Mouse (Mus musculus): ENCODE measurements around the gene Snx21. TPM values are rescaled to one million over a fixed set of nuclear protein-coding genes. Genes with fewer than 3 reads are reported as not detected.

The Snx21 gene
- polyA plus RNA-seq, 1 experiment: 9.9 TPM

- peaks cover 54% of the 10 kb centered on the region for H3K36me3 ChIP-seq (replicated peaks; ENCODE audit: low read length)
- TF ChIP-seq FLI1 (IDR thresholded peaks at IDR 0.05; ENCODE audit: low read length): no peak
- no peak for TF ChIP-seq GATA1 (IDR thresholded peaks at IDR 0.05; ENCODE audit: borderline replicate concordance, low read length)
- peak overlapping the region; percentile 98 for H3K4me3 ChIP-seq (replicated peaks)
- H3K9me3 ChIP-seq: no peaks in the 10 kb centered on the region
- H3K27me3 ChIP-seq (replicated peaks): no peaks in the 10 kb centered on the region
- peaks cover 59% of the 10 kb centered on the region for H3K4me1 ChIP-seq
These were observed 18.3 kb downstream of the Snx21 start for GRCm38 (mm10) chr2:164803921-164804313.

GRCm38 (mm10) chr2:164804533-164805331 lies 19.1 kb downstream of the Snx21 start, which contains the start of the genes Acot8 and Zswim3:
Gene Acot8 (minus strand): TSS chr2:164804882.
Gene Zswim3 (plus strand): TSS chr2:164805098.
- Histone ChIP-seq H3K4me3 (replicated peaks) (peak within 1 kb of the TSS; percentile 98), H3K36me3 (replicated peaks; ENCODE audit: low read length) (peaks cover 54% of the 10 kb centered on the region), H3K4me1 (peaks cover 56% of the 10 kb centered on the region), H3K27me3 (replicated peaks) (no peaks in the 10 kb centered on the region), H3K9me3 (no peaks in the 10 kb centered on the region)
- TF ChIP-seq FLI1 (IDR thresholded peaks at IDR 0.05; ENCODE audit: low read length): peak; percentile 83; the same call in 1 of the 2 replicates
- TF ChIP-seq GATA1 (IDR thresholded peaks at IDR 0.05; ENCODE audit: borderline replicate concordance, low read length): no peak

GRCm38 (mm10) chr2:164805332-164805718 lies 19.7 kb downstream of the Snx21 start:
- Histone ChIP-seq H3K9me3 (no peaks in the 10 kb centered on the region), H3K36me3 (replicated peaks; ENCODE audit: low read length) (peaks cover 54% of the 10 kb centered on the region), H3K4me3 (replicated peaks) (peak overlapping the region; percentile 98), H3K4me1 (peaks cover 55% of the 10 kb centered on the region), H3K27me3 (replicated peaks) (no peaks in the 10 kb centered on the region)
- TF ChIP-seq GATA1 (IDR thresholded peaks at IDR 0.05; ENCODE audit: borderline replicate concordance, low read length) (no peak), FLI1 (IDR thresholded peaks at IDR 0.05; ENCODE audit: low read length) (no peak)

- Histone ChIP-seq H3K27me3 (replicated peaks) (no peaks in the 10 kb centered on the region), H3K36me3 (replicated peaks; ENCODE audit: low read length) (peaks cover 51% of the 10 kb centered on the region)
These were observed 21.0 kb downstream of the Snx21 start for GRCm38 (mm10) chr2:164806614-164807013.

GRCm38 (mm10) chr2:164813557-164813956 lies 27.9 kb downstream of the Snx21 start:
- no peak overlapping the region for H3K4me3 ChIP-seq (replicated peaks)
- TF ChIP-seq GATA1 (IDR thresholded peaks at IDR 0.05; ENCODE audit: borderline replicate concordance, low read length) (no peak), FLI1 (IDR thresholded peaks at IDR 0.05; ENCODE audit: low read length) (no peak)
- H3K36me3 ChIP-seq (replicated peaks; ENCODE audit: low read length): peaks cover 77% of the 10 kb centered on the region

More at GRCm38 (mm10) chr2:164806614-164807013, 21.0 kb downstream of the Snx21 start:
- peak overlapping the region; percentile 72 for H3K4me3 ChIP-seq (replicated peaks)
- no peaks in the 10 kb centered on the region for H3K9me3 ChIP-seq
- H3K4me1 ChIP-seq: peaks cover 51% of the 10 kb centered on the region
- TF ChIP-seq GATA1 (IDR thresholded peaks at IDR 0.05; ENCODE audit: borderline replicate concordance, low read length): no peak
- no peak for TF ChIP-seq FLI1 (IDR thresholded peaks at IDR 0.05; ENCODE audit: low read length)

GRCm38 (mm10) chr2:164815348-164815747 lies 29.7 kb downstream of the Snx21 start:
- Histone ChIP-seq H3K27me3 (replicated peaks) (no peaks in the 10 kb centered on the region), H3K9me3 (no peaks in the 10 kb centered on the region), H3K4me3 (replicated peaks) (no peak overlapping the region), H3K4me1 (peaks cover 29% of the 10 kb centered on the region), H3K36me3 (replicated peaks; ENCODE audit: low read length) (peaks cover 74% of the 10 kb centered on the region)
- TF ChIP-seq FLI1 (IDR thresholded peaks at IDR 0.05; ENCODE audit: low read length) (no peak), GATA1 (IDR thresholded peaks at IDR 0.05; ENCODE audit: borderline replicate concordance, low read length) (no peak)

More at GRCm38 (mm10) chr2:164813557-164813956, 27.9 kb downstream of the Snx21 start:
- Histone ChIP-seq H3K4me1 (peaks cover 26% of the 10 kb centered on the region), H3K27me3 (replicated peaks) (no peaks in the 10 kb centered on the region), H3K9me3 (no peaks in the 10 kb centered on the region)

GRCm38 (mm10) chr2:164815821-164816220 lies 30.2 kb downstream of the Snx21 start:
- no peaks in the 10 kb centered on the region for H3K9me3 ChIP-seq
- peak overlapping the region; percentile 33 for H3K4me3 ChIP-seq (replicated peaks)
- H3K36me3 ChIP-seq (replicated peaks; ENCODE audit: low read length): peaks cover 74% of the 10 kb centered on the region

GRCm38 (mm10) chr2:164817206-164817605 lies 31.6 kb downstream of the Snx21 start:
- H3K9me3 ChIP-seq: no peaks in the 10 kb centered on the region
- peaks cover 79% of the 10 kb centered on the region for H3K36me3 ChIP-seq (replicated peaks; ENCODE audit: low read length)
- H3K27me3 ChIP-seq (replicated peaks): no peaks in the 10 kb centered on the region
- peaks cover 35% of the 10 kb centered on the region for H3K4me1 ChIP-seq
- no peak overlapping the region for H3K4me3 ChIP-seq (replicated peaks)
- TF ChIP-seq FLI1 (IDR thresholded peaks at IDR 0.05; ENCODE audit: low read length): no peak
- TF ChIP-seq GATA1 (IDR thresholded peaks at IDR 0.05; ENCODE audit: borderline replicate concordance, low read length): no peak

More at GRCm38 (mm10) chr2:164815821-164816220, 30.2 kb downstream of the Snx21 start:
- no peaks in the 10 kb centered on the region for H3K27me3 ChIP-seq (replicated peaks)
- TF ChIP-seq FLI1 (IDR thresholded peaks at IDR 0.05; ENCODE audit: low read length) (no peak), GATA1 (IDR thresholded peaks at IDR 0.05; ENCODE audit: borderline replicate concordance, low read length) (no peak)
- peaks cover 29% of the 10 kb centered on the region for H3K4me1 ChIP-seq

- Histone ChIP-seq H3K9me3 (no peaks in the 10 kb centered on the region), H3K4me3 (replicated peaks) (no peak overlapping the region), H3K27me3 (replicated peaks) (no peaks in the 10 kb centered on the region), H3K4me1 (peaks cover 38% of the 10 kb centered on the region), H3K36me3 (replicated peaks; ENCODE audit: low read length) (peaks cover 74% of the 10 kb centered on the region)
- no peak for TF ChIP-seq FLI1 (IDR thresholded peaks at IDR 0.05; ENCODE audit: low read length)
- no peak for TF ChIP-seq GATA1 (IDR thresholded peaks at IDR 0.05; ENCODE audit: borderline replicate concordance, low read length)
These were observed 32.1 kb downstream of the Snx21 start for GRCm38 (mm10) chr2:164817703-164818102.

- peaks cover 68% of the 10 kb centered on the region for H3K36me3 ChIP-seq (replicated peaks; ENCODE audit: low read length)
- peaks cover 51% of the 10 kb centered on the region for H3K4me1 ChIP-seq
- no peaks in the 10 kb centered on the region for H3K9me3 ChIP-seq
- H3K4me3 ChIP-seq (replicated peaks): no peak overlapping the region
- H3K27me3 ChIP-seq (replicated peaks): no peaks in the 10 kb centered on the region
- TF ChIP-seq GATA1 (IDR thresholded peaks at IDR 0.05; ENCODE audit: borderline replicate concordance, low read length) (no peak), FLI1 (IDR thresholded peaks at IDR 0.05; ENCODE audit: low read length) (no peak)
These were observed 35.4 kb downstream of the Snx21 start for GRCm38 (mm10) chr2:164821060-164821459.

All from megakaryocyte, embryonic 14.5 days (primary cell).